Mouse (Mus musculus) ZHBTc4 (cell line): ENCODE measurements around the gene Sms.

Source experiments
- DNase-seq: peaks from one replicate; pipeline ENCODE4 v3.0.0-alpha.2; 2011; ENCODE audit warnings: low read depth, low spot score

Sms gene

DNA sequence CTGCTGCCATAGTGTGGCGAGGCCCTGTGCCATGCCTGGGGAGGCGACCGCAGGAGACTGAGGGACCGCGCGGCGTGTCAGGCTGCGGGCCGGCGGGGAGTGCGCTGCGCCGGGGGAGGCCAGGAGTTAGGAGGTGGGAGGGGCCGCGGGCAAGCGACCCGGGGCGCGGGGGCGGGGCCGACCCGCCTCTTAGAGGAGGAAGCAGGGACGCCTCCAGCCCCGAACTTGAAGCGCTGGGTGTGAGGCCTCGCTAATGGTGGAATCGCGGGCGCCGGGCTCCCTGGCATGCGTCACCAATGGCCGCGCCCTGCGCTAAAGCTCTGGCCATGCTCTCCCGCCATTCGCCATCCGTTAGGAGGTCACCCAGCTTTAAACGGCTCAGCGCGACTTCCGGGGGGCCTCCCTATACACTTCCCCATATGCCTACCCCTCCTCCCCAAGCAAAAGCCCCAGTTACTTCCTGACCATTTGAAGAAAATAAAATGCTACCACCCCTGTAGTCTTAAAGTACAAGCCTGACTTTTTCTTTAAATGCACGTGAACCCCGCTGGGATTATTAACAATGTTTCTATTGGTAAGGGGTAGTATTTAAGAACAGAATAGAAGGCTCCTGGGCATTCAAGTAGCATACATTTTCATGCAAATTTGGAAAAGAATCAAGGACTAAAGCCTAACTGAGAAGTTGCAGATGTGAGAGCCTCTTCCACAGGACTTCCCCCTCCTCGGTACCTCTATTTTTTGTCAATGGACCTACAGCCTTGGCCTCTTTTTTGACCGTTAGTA, at the start of gene Sms:
Gene Sms (minus strand): TSS at position 344 of the 783 bp plus-strand sequence.
- DNase-seq: peak; percentile 92

DNA sequence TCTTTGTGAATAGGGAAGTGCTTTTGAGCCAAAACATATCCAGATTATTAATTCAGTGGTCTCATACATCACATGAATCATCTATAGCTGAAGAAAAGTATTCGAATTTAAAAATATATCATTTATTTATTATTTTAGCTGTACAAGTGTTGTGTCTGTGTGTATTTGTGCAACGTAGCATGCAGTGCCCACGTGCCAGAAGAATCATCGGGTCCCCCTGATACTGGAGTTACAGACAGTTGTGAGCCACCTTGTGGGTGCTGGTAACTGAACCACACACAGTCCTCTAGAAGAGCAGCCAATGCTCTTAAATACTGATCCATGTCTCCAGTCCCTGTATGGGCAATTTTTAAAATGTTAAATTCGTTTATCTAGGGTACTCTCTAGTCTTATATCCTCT, 14.3 kb upstream of the Sms start:
- DNase-seq: no peak

DNA sequence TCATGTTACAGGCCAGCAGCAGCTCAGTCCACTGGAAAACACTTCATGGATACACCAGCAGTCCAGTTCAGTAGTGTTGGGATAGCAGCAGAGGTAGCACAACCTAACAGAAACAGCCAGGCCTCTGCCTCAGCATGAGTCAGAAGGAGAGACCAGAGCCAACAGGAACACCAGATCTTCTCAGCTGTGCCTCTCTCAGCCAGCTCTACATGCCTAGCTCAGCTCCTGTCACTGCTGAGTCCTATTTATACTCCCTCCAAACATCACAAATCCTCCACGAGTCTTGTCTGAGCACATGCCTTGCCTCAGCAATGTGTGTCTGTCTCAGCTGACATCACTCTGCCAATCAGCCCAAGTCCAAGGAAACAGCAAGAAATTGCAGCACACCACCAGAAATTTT, 12.4 kb upstream of the Sms start:
- no peak for DNase-seq

DNA sequence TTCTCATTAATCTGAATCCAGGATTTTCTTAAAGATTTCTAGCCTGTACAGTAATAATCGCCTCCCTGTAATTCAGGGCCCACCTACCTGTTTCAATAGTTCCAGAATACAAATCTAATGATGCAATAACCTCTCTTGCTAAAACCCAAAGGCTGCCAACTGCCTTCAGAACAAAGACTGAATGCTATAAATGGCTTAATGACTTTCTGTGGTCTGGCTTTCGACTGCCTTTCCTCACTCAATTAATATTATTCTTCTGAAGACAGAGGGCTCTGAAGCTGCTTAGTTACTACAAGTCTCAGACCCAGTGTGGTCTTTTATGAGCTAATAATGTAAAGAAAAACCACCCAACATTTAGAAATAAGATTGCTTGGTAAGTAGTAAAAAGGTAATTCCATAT, 9.8 kb upstream of the Sms start:
- DNase-seq: no peak

DNA sequence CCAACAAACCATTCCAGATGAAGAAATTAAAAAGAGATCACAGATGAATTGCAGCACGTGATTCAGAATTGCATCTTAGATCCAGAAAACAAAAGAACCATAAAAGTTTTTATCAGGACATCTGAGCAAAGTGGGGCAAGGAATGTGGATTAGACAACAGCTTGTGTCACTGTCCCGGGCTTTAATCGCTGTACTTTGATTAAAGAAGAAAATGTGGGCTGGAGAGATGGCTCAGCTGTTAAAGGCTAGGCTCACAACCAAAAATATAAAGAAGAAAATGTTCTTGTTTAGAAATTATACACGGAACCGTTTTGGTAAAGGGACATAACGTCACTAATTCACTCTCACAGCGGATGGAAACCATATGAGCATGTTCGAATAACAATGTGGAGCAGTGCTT, 7.9 kb upstream of the Sms start:
- no peak for DNase-seq

DNA sequence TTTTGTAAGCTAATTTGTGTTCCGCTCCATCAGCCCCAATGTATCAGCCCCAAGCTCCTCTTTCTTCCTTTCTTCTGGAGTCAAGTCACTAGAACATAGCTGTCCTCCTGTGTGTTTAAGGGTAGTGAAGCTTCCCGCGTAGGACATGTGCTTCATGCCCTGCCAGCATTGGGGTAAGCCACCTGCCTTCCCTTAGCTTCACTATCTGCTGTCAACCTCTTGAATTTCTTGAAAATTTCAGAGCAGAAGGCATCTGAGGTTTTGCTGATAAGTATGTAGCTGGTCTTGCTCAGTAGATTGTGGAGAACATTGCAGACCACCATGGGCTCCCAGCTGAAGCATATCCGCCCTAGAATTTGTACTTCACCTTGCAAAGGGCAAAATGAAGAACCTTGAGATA, 1.1 kb upstream of the Sms start:
- no peak for DNase-seq

DNA sequence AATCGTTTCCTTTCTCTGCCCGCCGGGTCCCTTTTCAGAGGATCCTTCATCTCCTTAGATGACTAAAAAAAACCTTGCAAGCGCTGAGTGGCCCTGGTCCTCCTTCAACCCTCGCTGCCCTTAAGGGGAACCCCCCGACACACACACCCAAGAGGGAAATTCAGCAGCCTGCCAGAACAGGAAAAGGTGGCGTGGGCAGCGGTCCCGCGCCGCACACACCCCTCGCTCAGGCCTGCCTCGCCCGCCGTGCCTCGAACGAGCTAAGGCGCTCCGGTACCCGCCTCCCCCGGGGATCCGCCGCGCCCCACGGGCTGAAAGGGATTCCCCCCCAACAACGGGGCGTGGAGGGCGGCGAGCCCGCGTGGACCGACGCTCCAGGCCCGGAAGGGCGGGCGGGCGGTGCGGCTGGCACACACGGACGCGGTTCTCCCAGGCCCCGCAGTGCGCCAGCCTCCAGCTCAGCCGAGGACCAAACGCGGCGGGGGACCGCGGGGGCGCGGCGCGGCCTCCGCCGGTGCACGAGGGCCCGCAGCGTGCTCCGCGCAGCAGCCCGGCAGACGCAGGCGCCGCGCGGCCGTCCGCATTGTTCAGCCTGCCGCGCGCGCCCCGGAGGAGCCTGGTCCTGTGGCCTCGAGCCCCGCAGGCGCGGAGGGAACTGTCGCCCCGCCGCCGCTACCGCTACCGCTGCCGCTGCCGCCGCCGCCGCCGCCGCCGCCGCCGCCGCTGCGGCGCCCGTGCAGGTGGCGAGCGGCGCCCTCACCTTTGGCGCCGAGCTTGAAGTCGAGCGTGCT, 747 bp downstream of the Sms start:
- DNase-seq: peak; percentile 46

DNA sequence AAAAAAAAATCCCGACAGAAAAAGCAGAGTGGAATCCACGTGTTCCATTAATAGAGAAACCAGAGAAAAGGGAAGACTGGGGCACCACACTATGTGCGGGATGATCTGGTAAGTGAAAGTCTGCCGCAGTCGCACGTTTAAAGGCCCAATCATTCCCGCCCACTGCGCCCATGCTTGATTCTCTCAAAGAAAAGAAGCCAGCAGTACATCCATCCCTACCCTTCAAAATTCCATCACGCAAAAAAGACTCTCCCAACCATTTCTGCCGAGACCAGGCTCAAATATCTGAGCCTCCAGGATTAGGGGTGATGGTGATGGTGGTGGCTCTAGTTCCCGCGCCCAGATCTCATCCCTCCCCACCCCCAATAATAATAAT, 1.3 kb downstream of the Sms start:
- DNase-seq: no peak

DNA sequence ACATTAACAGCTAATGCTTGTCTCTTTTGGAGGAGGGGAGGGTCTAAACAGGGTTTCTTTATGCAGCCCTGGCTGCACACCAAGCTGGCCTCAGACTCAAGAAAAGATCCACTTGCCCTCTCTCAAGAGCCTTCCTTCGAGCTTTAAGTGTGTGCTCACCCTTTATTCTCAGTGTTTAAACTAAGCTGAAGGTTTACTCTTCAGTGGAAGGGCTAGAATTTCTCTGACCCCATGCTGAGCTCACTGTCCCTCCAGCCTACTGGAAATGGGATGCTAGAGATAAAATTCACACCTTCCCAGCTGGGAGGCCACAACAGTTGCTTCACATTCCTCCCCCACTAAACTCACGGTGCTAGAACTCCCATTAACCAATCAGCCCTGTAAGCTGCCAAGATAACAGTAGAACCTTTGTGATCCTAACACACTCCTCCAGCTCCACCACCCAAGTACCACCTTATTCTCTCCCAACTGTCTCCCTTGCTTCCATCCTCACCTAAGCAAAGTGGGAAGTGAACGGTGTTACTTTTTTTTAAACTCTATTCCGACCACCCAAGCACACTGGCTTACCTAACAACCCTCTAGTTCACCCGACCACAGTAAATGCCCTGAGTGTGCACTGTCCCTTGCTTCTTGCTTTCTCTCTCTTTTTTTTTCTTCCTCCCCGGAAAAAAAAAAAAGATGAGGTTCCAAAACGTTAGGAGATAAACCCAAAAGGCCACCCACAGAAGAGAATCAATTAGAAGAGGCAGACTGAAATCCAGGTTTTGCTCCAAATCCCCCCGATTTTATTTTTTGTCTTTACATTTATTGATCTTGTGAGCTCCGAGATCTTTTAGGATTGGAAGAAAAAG, 2.0 kb downstream of the Sms start:
- DNase-seq: peak; percentile 46

DNA sequence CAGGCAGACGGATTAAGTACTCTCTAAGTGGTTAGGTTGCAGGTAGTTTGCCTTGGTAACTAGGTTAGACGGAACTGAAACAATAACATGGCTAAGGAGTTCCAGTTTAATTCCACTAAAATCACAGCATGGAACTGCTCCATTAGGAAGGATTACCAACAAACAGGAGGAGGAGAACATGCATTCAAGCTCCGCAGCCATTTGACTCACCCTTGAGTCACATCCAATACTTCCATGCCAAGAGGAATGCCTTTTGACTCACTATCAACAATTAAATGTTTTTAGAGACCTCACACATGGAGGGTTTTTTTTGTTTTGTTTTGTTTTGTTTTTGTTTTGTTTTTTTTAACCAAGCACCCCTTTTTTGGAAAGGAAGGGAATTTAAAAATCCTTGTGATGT, 3.3 kb downstream of the Sms start:
- DNase-seq: no peak

DNA sequence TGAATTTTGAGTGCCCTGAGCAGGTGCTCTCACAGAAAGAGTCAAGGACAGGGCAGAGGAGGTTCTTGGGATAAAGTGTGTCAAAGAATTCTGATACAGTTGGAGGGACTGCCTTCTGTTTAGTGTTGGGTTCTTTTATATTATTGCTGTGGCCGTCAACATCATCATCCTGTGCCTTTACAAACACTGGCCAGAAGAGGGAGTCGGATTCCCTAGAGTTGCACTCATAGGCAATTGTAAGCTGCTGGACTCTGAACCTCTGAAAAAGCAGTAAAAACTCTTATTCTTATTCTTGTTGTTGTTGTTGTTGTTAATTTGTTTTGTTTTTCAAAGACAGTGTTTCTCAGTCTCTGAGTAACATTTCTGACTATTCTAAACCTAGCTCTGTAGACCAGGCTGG, 5.3 kb downstream of the Sms start:
- peak; percentile 56 for DNase-seq

DNA sequence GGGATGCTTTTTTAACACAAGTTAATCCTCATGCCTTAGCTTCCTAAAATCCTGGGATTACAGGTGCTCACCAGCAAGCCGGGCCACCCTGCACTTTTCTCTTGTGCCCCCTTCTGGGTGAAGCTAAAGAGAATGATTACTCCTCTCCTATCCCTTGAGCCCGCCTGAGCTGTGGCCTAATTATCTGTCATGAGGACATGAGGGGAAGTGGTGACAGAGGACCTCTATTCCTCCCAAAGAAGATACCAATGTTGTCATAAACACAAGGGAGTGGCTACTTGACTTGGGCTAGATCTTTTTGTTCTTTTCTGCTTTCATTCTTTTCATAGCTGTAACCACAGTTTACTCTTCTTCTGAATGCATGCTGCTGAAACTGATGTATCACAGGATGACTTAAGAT, 9.2 kb downstream of the Sms start:
- DNase-seq: no peak

DNA sequence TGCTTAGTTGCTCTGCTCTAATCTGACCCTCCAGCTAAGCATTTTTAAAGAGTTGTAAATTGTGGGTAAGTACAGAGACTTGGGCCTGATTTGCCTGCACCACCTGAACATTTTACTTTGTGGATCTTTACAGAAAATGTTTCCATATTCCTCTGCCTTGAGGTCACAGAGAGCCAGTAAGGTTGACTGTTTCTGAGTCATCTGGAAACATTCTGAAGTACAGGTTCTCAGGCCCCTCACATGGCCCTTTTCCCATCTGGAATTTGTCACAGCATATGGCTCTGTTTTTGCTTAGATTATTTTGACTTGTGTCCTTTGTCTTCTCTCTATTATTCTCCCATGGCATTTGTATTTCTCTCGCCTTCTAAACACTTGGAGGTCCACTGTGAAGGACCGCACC, 10.2 kb downstream of the Sms start:
- no peak for DNase-seq

DNA sequence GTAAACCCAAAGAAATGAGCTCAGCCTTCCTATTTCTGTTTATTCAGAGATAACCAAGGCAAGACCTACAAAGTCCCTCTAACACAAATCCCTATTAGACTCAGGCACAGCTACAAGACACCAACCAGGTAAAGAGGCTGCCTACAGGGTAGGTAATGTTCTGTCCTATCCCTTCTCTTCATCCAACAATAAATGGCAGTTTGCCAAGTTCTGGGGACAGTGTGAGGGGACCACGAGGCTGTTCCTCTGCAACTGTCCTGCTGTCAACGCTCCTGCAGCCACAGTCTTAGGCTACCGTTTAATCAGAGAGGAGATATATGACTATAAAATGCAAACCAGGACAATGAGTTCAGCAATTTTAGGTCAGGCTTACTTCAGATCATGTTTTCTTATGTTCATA, 14.8 kb downstream of the Sms start:
- no peak for DNase-seq

DNA sequence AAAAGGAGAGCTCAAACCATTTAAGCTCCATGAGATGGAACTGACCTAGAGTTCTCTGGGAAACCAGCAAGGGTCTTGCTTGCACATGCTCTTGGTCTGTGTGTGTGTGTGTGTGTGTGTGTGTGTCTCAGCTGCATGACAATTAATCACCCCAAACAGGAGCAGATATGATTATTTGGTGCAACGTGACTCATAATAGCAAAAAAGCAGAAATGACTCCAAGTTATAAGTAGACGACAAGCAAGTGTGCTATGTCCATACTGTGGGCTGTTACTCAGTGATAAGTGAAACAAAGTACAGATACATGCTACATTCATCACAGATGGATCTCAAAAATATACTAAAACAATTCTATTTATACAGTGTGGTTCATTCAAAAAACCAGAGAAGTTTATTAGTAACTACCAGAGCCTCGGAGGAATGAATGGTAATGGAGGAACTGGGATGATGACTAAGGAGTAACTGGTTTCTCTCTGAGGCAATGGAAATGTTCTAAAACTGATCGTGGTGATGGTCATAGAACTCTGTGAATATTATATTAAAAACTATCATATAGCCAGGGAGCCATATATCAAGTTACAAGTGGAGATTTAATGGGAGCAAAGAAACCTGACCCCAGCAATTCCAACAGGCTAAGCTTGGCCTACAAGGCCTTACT, 15.8 kb downstream of the Sms start:
- no peak for DNase-seq

DNA sequence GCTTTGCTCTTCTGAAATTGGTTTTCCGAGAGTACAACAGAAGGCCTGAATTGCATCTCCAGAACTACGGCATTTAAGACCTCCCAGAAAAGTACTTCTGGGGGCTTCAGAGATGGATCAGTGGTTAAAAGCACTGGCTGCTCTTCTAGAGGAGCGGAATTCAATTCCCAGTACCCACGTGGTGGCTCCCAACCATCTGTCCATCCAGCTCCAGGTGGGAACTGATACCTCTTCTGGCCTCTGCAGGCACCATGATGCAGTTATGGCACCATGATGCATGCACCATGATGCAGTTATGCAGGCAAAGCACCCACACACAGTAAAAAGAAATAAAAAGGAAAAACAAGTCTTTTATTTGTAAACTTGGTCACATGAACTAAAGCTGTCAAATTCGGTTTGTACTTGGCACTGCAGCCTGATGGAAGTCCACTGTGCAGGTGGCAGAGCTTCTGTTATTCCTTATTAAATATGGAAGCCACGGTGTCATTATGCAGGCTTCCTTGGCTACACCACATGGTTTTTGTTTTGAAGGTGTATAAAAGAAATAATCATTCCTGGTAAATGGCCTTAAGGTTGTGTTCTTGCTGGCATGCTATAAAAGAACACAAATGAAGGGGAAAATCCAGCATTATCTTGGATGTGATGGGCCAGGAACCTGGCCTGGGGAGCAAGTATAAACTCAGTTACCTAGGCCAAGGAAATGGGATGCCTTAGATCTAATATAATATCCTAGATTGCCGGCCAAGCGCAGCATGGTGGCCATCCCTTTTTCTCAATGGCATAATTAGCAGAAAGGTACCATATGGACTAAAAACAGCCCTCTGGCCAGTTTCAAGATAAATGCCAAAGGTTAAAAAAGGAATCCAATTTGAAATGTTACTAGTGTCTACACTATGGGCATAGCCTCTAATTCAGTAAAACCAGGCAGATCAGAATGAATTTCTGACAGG, 20.1 kb downstream of the Sms start:
- no peak for DNase-seq

DNA sequence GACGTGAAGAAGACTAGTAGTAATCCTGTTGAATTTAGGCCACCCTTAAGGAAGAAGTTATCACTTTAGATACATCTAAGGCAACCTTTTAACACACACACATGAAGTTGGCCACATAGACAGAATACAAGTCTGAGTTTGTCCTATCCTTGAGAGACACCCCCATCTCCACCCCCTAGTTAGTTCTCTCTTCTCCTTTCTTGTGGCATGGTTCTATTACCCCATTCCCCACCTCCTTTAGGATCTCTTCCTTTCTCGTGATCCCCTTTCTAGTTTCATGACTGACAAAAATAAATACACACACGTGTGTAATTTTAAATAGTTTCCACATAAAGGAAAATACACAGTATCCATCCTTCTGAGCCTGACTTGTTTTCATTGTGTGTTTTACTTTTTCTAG, 23.3 kb downstream of the Sms start:
- DNase-seq: no peak

DNA sequence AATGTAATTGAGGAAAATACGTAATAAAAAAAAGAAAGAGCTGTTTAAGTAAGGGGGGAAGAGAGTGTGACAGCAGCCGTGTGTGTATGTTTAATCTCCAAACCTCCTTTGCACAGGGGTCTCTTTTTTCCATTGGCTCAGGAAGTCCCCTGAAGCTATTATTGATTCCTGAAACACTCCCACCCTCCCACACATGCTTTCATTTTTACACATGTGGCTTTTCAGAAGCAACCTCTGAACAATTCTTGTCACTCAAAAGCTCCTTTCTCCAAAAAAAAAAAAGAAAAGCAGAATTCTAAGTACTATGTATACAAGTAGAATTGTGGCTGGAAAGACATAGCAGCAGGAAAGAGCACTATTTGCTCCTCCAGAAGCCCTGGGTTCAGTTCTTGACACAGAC, 24.0 kb downstream of the Sms start:
- DNase-seq: no peak

DNA sequence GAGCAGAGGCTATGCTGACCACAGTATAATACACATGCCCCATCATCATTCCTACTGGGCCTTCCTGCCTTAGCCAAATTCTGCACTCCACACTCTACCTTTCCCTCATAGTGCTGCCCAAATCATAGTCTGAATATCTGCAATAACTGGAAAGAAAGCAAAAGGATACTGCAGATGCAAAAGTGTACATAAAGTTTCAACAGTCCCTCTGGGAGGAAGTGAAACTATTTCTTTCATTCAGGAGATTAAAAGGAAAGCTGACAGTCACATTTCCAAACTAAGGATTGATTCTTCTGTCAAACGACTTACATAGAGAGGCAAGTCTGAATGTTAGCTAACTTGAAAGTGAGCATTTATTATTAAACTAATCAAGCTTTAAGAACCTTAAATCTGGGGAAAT, 26.1 kb downstream of the Sms start:
- no peak for DNase-seq

DNA sequence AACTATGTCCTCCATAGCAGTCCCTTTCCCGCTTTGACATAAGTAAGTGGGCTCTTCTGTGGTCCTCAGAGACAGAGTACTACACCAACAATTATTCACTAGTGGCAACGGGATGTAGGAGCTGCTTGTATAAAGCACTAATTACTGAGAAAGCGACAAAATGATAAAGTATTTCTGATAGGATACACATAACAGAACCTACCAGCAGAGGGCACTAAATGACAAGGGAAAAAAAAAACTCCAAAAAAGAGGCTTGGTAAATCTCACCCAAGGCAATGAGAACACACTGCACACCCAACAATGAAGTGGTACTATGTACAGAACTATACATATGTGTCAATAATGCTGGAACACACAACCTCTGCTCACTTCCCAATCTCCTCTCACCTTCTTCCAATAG, 29.4 kb downstream of the Sms start:
- peak; percentile 17 for DNase-seq

DNA sequence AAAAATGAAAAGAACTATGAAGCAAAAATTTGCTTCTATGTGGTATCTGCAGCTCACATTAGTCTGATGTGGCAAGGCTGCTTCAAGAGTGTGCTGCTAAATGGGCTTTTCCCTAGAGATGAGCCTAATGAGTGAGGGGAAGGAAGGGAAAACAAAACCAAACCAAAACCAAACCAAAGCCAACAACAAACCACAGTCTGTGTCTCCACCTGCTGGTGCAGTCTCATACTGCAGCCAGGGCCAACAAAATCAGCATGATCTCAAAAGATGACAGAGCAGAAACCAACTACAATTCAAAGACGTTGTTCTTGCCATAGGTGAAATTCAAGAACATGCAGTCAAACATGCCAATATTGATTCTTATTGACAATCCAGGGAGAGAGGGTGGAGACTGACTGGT, 37.7 kb downstream of the Sms start:
- DNase-seq: peak; percentile 63
